Mouse (Mus musculus) heart, postnatal 0 days (tissue): ENCODE results near the gene Agpat1.

ENCODE experiments used
- CTCF ChIP-seq: IDR thresholded peaks from 2 replicates; pipeline ENCODE4 v1.5.1; 2016; ENCODE audit warnings: antibody characterized with exemption, control low read depth, low read depth
- EP300 ChIP-seq: IDR thresholded peaks from 2 replicates; pipeline ENCODE4 v1.6.1; 2016; ENCODE audit warnings: antibody characterized with exemption, low read depth

DNA sequence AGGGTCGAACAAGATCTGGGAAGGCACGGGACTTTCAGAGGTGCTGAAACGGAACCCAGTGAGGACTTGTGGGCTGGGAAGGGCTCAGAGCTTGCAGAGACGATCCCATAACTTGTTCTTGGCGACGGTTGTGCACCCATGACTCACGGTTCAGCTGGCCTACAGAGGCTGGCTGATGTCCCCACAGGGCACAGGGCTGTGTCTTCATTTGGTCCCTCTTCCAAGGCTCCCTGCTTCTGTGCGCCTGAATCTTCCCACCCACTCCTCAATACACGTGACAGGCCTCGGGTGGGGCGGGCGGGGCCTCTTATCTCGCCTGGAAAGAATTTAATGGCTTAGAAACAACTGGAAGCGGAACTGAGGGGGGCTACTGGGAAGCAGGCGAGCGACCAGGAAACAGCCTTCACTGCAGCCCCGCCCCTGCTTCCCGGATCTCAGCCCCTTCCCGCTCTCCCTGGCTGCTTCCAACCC is 57.1 kb downstream of the Agpat1 start:
- no peak for TF ChIP-seq EP300
- no peak for TF ChIP-seq CTCF
